Mouse (Mus musculus): ENCODE data around the gene Fam168a.

GRCm38 (mm10) chr7:100723453-100724294, 17.2 kb downstream of the Fam168a start:
- TF ChIP-seq POLR2A (IDR thresholded peaks at IDR 0.05; ENCODE audit: borderline replicate concordance, extremely low read depth, insufficient read depth, insufficient read length, poor library complexity, severe bottlenecking) (no peak), CTCF (IDR thresholded peaks at IDR 0.05; ENCODE audit: borderline replicate concordance, extremely low read depth, insufficient read depth, insufficient read length) (no peak)

Data from brain, embryonic 14.5 days (tissue).